Mouse (Mus musculus) heart, embryonic 10.5 days (tissue): ENCODE measurements around the gene Agfg1. TPM values are rescaled to one million over a fixed set of nuclear protein-coding genes. Genes with fewer than 3 reads are reported as not detected.

Experiments used
- DNase-seq: peaks from one replicate; pipeline ENCODE4 v3.0.0-alpha.2; 2017; ENCODE audit warnings: low spot score
- H3K27ac ChIP-seq: fragments of 300-500 bp; sonication (generic); 2 replicates; pipeline ENCODE4 v1.5.1; 2016; ENCODE audit warnings: mild to moderate bottlenecking
- H3K27me3 ChIP-seq: fragments of 300-500 bp; sonication (generic); 2 replicates; pipeline ENCODE4 v1.6.1; 2016; ENCODE audit warnings: mild to moderate bottlenecking; ENCODE audit not compliant: poor library complexity, insufficient read depth, severe bottlenecking
- H3K36me3 ChIP-seq: fragments of 300-500 bp; sonication (generic); 2 replicates; pipeline ENCODE4 v1.6.1; 2016; ENCODE audit warnings: mild to moderate bottlenecking, moderate library complexity
- H3K4me1 ChIP-seq: fragments of 300-500 bp; sonication (generic); 2 replicates; pipeline ENCODE4 v1.6.1; 2016; ENCODE audit warnings: mild to moderate bottlenecking
- H3K4me3 ChIP-seq: fragments of 300-500 bp; sonication (generic); 2 replicates; pipeline ENCODE4 v1.5.1; 2016; ENCODE audit warnings: mild to moderate bottlenecking, moderate library complexity
- H3K9me3 ChIP-seq: fragments of 300-500 bp; sonication (generic); 2 replicates; pipeline ENCODE4 v1.6.1; 2016; ENCODE audit warnings: mild to moderate bottlenecking, moderate library complexity
- WGBS: fragments of 180-500 bp; shearing (Covaris S2); methylation state at CpG from one replicate; pipeline ENCODE4 v1.1.7; 2016; 5-methylcytosine and 5-hydroxymethylcytosine counted together
- polyA plus RNA-seq: library from polyadenylated mRNA; unstranded; fragments of >200 nt; fragmentation: Nextera tagmentation; extraction: Ambion mirVana; gene quantifications from 2 replicates; pipeline ENCODE4 v1.2.1, GENCODE M21; 2016

Agfg1 gene
- polyA plus RNA-seq, 1 experiment from 2014 or later, result 44.7 TPM

- Histone ChIP-seq H3K27ac (no peak overlapping the region), H3K9me3 (no peaks in the 10 kb centered on the region), H3K27me3 (no peaks in the 10 kb centered on the region), H3K4me1 (no peaks in the 10 kb centered on the region), H3K4me3 (no peak overlapping the region), H3K36me3 (no peaks in the 10 kb centered on the region)
- DNase-seq, result no peak
- WGBS, result 69% methylated on average over 8 of the region's 8 CpGs
Measured at GRCm38 (mm10) chr1:82806391-82806790, 32.9 kb upstream of the Agfg1 start.

DNA sequence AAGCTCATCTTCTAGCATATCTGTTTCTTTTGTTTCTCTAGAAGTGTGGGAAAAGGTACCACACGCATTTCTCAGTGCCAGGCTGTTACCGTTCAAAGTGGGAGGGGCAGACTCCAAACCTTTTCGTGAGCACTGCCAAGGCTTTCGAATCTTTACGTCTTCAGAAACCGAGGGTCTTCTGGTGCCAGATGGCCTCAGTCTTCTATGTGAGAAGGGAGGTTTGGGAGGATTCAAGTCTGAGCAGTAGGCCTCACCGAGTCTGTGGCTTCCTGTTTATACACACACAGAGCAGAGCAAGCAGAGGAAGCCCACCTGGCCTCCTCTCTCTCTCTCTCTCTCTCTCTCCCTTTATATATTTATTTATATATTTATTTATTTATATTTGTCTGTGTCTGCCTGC lies 32.1 kb upstream of the Agfg1 start:
- H3K4me3 ChIP-seq, result no peak overlapping the region
- H3K27ac ChIP-seq, result no peak overlapping the region
- DNase-seq, result no peak
- no peaks in the 10 kb centered on the region for H3K36me3 ChIP-seq
- H3K4me1 ChIP-seq, result no peaks in the 10 kb centered on the region
- H3K9me3 ChIP-seq, result no peaks in the 10 kb centered on the region
- H3K27me3 ChIP-seq, result no peaks in the 10 kb centered on the region
- 85% methylated on average over 7 of the region's 7 CpGs for WGBS

GRCm38 (mm10) chr1:82808564-82808963 lies 30.7 kb upstream of the Agfg1 start:
- no peak overlapping the region for H3K27ac ChIP-seq
- H3K27me3 ChIP-seq, result no peaks in the 10 kb centered on the region
- no peaks in the 10 kb centered on the region for H3K4me1 ChIP-seq
- no peaks in the 10 kb centered on the region for H3K9me3 ChIP-seq
- H3K4me3 ChIP-seq, result no peak overlapping the region
- no peak for DNase-seq
- H3K36me3 ChIP-seq, result no peaks in the 10 kb centered on the region
- 65% methylated on average over 3 of the region's 3 CpGs for WGBS

GRCm38 (mm10) chr1:82811766-82812165 lies 27.5 kb upstream of the Agfg1 start:
- no peak overlapping the region for H3K4me3 ChIP-seq
- no peaks in the 10 kb centered on the region for H3K9me3 ChIP-seq
- WGBS, result 65% methylated on average over 1 of the region's 1 CpGs
- H3K4me1 ChIP-seq, result peaks cover 13% of the 10 kb centered on the region
- no peaks in the 10 kb centered on the region for H3K27me3 ChIP-seq
- H3K36me3 ChIP-seq, result no peaks in the 10 kb centered on the region
- DNase-seq, result no peak
- H3K27ac ChIP-seq, result no peak overlapping the region

DNA sequence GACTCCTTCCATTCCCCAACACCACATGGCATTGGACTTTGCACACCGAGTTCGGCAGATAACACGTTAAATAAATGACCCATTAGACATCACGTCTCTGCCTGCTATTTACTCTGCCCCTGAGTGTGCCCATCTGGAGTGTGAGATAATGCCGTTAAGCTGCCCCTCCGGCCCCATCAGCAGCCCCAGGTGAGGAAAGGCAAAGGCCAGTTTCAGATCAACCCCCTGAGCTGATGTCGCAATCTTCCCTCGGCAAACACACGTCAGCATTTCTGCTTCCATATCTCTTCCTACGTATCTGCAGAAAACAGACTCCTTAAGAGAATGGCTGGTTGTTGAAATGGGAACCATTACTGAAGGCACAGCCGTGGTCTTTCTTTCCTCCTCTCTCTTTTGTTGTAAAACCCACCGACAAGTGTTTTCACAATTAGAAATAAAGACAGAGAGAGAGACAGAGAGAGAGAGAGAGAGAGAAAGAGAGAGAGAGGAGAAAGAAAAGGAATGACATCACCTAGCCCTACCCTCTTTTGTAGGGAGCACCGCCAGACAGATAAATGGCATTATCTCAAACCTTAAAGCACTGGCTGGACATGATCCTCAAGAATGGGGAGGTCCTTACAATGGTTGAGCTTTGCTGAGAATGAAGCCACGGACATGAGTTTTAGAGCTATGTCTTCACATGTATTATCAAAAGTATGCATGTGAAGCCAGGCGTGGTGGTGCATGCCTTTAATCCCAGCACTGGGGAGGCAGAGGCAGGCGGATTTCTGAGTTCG lies 23.2 kb upstream of the Agfg1 start:
- no peaks in the 10 kb centered on the region for H3K36me3 ChIP-seq
- no peaks in the 10 kb centered on the region for H3K27me3 ChIP-seq
- peak; percentile 95 for DNase-seq
- H3K9me3 ChIP-seq, result no peaks in the 10 kb centered on the region
- H3K27ac ChIP-seq, result peak overlapping the region; percentile 67
- H3K4me3 ChIP-seq, result peak overlapping the region; percentile 41; the same call in 1 of the 2 replicates
- peaks cover 30% of the 10 kb centered on the region for H3K4me1 ChIP-seq
- WGBS, result 30% methylated on average over 17 of the region's 17 CpGs

GRCm38 (mm10) chr1:82819366-82819765 lies 19.9 kb upstream of the Agfg1 start:
- Histone ChIP-seq H3K36me3 (no peaks in the 10 kb centered on the region), H3K27me3 (no peaks in the 10 kb centered on the region), H3K4me1 (peaks cover 30% of the 10 kb centered on the region), H3K4me3 (no peak overlapping the region), H3K27ac (peak overlapping the region; percentile 56), H3K9me3 (no peaks in the 10 kb centered on the region)
- no peak for DNase-seq
- 44% methylated on average over 10 of the region's 10 CpGs for WGBS

DNA sequence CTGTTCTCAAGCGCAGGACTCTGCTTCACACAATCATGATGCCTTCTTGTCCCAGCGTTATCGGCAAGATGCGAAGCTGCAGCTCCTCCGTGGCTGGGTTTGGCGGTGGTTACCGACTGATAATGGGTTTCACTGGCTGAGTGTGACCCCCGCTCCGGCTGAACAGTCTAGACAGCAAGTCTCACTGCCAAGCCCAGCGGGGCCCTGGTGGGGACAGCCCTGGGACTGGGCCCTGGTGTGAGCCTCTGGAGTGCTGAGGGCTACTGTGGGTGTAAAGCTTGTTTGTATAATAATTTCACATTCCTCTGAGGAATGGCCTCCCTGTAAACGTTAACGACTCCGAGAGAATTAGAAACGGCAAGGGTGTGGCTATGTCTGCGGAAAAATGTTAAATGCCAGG lies 19.1 kb upstream of the Agfg1 start:
- H3K27ac ChIP-seq, result peak overlapping the region; percentile 71

DNA sequence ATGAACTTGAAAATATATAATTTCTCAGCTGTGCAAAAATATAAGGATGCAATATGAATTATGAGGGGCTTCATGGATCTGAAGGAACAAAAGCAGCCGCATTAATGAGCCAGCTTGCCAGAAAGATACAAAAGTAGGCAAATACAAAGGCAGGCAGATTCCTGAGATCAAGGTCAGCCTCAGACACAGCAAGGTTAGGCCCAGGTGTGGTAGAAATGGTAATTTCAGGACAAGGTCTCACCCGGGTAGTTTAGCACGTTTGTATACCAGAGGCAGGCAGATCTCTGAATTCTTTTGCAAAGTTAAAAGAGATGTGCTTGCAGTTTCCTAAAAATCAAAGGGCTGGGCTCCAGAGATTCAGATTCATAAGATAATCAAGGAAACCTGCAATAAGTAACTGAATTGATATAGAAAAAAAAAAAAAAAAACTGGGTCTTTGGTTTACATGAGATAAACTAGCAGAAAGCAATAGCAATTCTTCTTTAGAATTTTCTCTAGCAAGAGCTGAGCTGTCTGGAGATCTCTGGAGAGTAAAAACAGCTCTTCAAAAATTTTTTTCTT lies 18.6 kb upstream of the Agfg1 start:
- no peaks in the 10 kb centered on the region for H3K27me3 ChIP-seq
- H3K4me3 ChIP-seq, result 0 out of 2 replicates have a peak overlapping the region, but pooled peaks have one; percentile 24
- no peaks in the 10 kb centered on the region for H3K9me3 ChIP-seq
- 86% methylated on average over 3 of the region's 3 CpGs for whole genome bisulfite sequencing
- H3K36me3 ChIP-seq, result no peaks in the 10 kb centered on the region
- peak overlapping the region; percentile 71 for H3K27ac ChIP-seq
- DNase-seq, result no peak
- H3K4me1 ChIP-seq, result peaks cover 22% of the 10 kb centered on the region

More for the DNA sequence above, 19.1 kb upstream of the Agfg1 start:
- DNase-seq, result peak; percentile 93
- 30% methylated on average over 15 of the region's 15 CpGs for WGBS
- Histone ChIP-seq H3K4me3 (0 out of 2 replicates have a peak overlapping the region, but pooled peaks have one; percentile 24), H3K27me3 (no peaks in the 10 kb centered on the region), H3K4me1 (peaks cover 27% of the 10 kb centered on the region), H3K36me3 (no peaks in the 10 kb centered on the region), H3K9me3 (no peaks in the 10 kb centered on the region)

DNA sequence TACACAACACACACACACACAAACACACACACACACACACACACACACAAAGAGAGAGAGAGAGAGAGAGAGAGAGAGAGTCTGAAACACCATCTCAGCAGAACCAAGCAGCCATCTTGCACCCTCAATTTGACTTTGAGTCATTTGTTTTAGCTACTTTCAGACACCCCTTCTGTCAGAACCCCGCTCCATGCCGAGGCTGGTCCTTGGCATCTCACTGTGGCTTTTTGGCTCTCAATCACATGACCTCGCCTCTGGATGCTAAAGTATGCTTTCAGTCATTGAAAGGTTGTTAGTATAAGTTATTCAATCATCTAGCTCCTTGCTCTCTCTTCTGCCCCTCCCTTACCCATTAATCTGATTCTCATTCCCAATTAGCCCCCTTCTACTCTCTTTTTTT lies 17.4 kb upstream of the Agfg1 start:
- DNase-seq, result no peak
- Histone ChIP-seq H3K27ac (no peak overlapping the region), H3K36me3 (no peaks in the 10 kb centered on the region), H3K4me1 (peaks cover 16% of the 10 kb centered on the region), H3K4me3 (no peak overlapping the region), H3K9me3 (no peaks in the 10 kb centered on the region), H3K27me3 (no peaks in the 10 kb centered on the region)
- 86% methylated on average over 3 of the region's 3 CpGs for WGBS

- no peaks in the 10 kb centered on the region for H3K36me3 ChIP-seq
- no peaks in the 10 kb centered on the region for H3K27me3 ChIP-seq
- no peak overlapping the region for H3K4me3 ChIP-seq
- H3K4me1 ChIP-seq, result peaks cover 13% of the 10 kb centered on the region
- 69% methylated on average over 6 of the region's 6 CpGs for WGBS
- no peak overlapping the region for H3K27ac ChIP-seq
- DNase-seq, result peak; percentile 73
- H3K9me3 ChIP-seq, result no peaks in the 10 kb centered on the region
Measured at GRCm38 (mm10) chr1:82824147-82824546, 15.1 kb upstream of the Agfg1 start.

- WGBS, result 69% methylated on average over 2 of the region's 2 CpGs
- Histone ChIP-seq H3K36me3 (no peaks in the 10 kb centered on the region), H3K27me3 (no peaks in the 10 kb centered on the region), H3K4me3 (no peak overlapping the region), H3K9me3 (no peaks in the 10 kb centered on the region), H3K27ac (peak overlapping the region; percentile 25; the same call in 1 of the 2 replicates), H3K4me1 (peaks cover 3% of the 10 kb centered on the region)
- no peak for DNase-seq
Measured at GRCm38 (mm10) chr1:82825256-82825655, 14.0 kb upstream of the Agfg1 start.

DNA sequence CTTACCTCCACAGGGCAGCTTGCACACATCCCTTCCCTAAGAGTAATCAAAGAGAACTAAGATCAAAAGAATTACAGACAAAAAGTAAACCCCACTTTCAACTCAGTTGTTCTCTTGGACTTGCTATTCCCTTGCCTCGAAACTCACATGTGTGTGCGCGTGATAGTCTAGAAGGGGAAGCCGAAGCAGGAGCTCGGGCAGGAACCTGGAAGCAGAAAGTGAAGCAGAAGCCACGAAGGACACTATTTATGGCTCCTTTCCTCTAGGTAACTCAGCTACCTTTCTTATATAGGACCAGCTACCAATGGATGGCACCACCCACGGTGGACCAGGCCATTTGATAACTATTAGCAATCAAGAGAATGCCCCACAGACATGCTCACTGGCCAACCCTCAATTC lies 13.5 kb upstream of the Agfg1 start:
- DNase-seq, result peak; percentile 53
- Histone ChIP-seq H3K9me3 (no peaks in the 10 kb centered on the region), H3K27ac (peak overlapping the region; percentile 25; the same call in 1 of the 2 replicates), H3K36me3 (no peaks in the 10 kb centered on the region), H3K4me1 (no peaks in the 10 kb centered on the region), H3K27me3 (no peaks in the 10 kb centered on the region), H3K4me3 (no peak overlapping the region)
- 84% methylated on average over 7 of the region's 7 CpGs for WGBS

GRCm38 (mm10) chr1:82826911-82827310 lies 12.4 kb upstream of the Agfg1 start:
- Histone ChIP-seq H3K4me3 (no peak overlapping the region), H3K27ac (no peak overlapping the region), H3K36me3 (no peaks in the 10 kb centered on the region), H3K4me1 (peaks cover 7% of the 10 kb centered on the region), H3K9me3 (no peaks in the 10 kb centered on the region), H3K27me3 (no peaks in the 10 kb centered on the region)
- DNase-seq, result peak; percentile 61
- WGBS, result 55% methylated on average over 5 of the region's 5 CpGs
